Mouse (Mus musculus): ENCODE measurements around the gene Lrrc41. TPM values are rescaled to one million over a fixed set of nuclear protein-coding genes. Genes with fewer than 3 reads are reported as not detected.

Lrrc41 gene
- polyA plus RNA-seq, 1 experiment from 2014 or later = 84.9 TPM

Other genes starting within 250 kb of the Lrrc41 start
- 3.2 and 4.1 TPM in 2 replicates for gene Mob3c, start 247.2 kb upstream of the Lrrc41 start, polyA plus RNA-seq (2014; fragmentation: Nextera tagmentation; extraction: Ambion mirVana)
- gene Mknk1, start 236.1 kb upstream of the Lrrc41 start, polyA plus RNA-seq (2014; fragmentation: Nextera tagmentation; extraction: Ambion mirVana) = 21.2 and 25.5 TPM in 2 replicates
- not detected in 2 replicates for gene Kncn, start 190.9 kb upstream of the Lrrc41 start, polyA plus RNA-seq (2014; fragmentation: Nextera tagmentation; extraction: Ambion mirVana)
- not detected in 2 replicates for gene 6430628N08Rik, start 184.6 kb upstream of the Lrrc41 start, polyA plus RNA-seq (2014; fragmentation: Nextera tagmentation; extraction: Ambion mirVana)
- gene Dmbx1, start 135.3 kb upstream of the Lrrc41 start, polyA plus RNA-seq (2014; fragmentation: Nextera tagmentation; extraction: Ambion mirVana) = 0.38 and 0.77 TPM in 2 replicates
- gene Faah, start 57.3 kb upstream of the Lrrc41 start, polyA plus RNA-seq (2014; fragmentation: Nextera tagmentation; extraction: Ambion mirVana) = 1.9 and 2.1 TPM in 2 replicates
- gene Nsun4, start 21.4 kb upstream of the Lrrc41 start, polyA plus RNA-seq (2014; fragmentation: Nextera tagmentation; extraction: Ambion mirVana) = 21.0 and 21.2 TPM in 2 replicates
- 455 and 456 TPM in 2 replicates for gene Uqcrh, start 198 bp upstream of the Lrrc41 start, polyA plus RNA-seq (2014; fragmentation: Nextera tagmentation; extraction: Ambion mirVana)
- gene Rad54l, start 48.4 kb downstream of the Lrrc41 start, polyA plus RNA-seq (2014; fragmentation: Nextera tagmentation; extraction: Ambion mirVana) = 43.7 and 44.3 TPM in 2 replicates
- 51.1 and 52.1 TPM in 2 replicates for gene Pomgnt1, start 48.6 kb downstream of the Lrrc41 start, polyA plus RNA-seq (2014; fragmentation: Nextera tagmentation; extraction: Ambion mirVana)
- gene Lurap1, start 76.1 kb downstream of the Lrrc41 start, polyA plus RNA-seq (2014; fragmentation: Nextera tagmentation; extraction: Ambion mirVana) = 1.4 and 1.5 TPM in 2 replicates
- 0.11 and 0.19 TPM in 2 replicates for gene Tspan1, start 92.3 kb downstream of the Lrrc41 start, polyA plus RNA-seq (2014; fragmentation: Nextera tagmentation; extraction: Ambion mirVana)
- gene 1700042G07Rik, start 98.1 kb downstream of the Lrrc41 start, polyA plus RNA-seq (2014; fragmentation: Nextera tagmentation; extraction: Ambion mirVana) = not detected in 2 replicates
- gene Gm49337, start 98.1 kb downstream of the Lrrc41 start, polyA plus RNA-seq (2014; fragmentation: Nextera tagmentation; extraction: Ambion mirVana) = not detected in 2 replicates
- gene Pik3r3, start 146.3 kb downstream of the Lrrc41 start, polyA plus RNA-seq (2014; fragmentation: Nextera tagmentation; extraction: Ambion mirVana) = 63.2 and 69.2 TPM in 2 replicates

All from neural tube, embryonic 11.5 days (tissue).